Mouse (Mus musculus) hindbrain, embryonic 15.5 days (tissue): ENCODE data around the gene Col8a1. TPM values are rescaled to one million over a fixed set of nuclear protein-coding genes. Genes with fewer than 3 reads are reported as not detected.

Experiments
- ATAC-seq: fragments of 200-750 bp; cut with Nextera tagmentation; 2 replicates; pipeline ENCODE4 v1.8.0; 2017; ENCODE audit warnings: low read depth, moderate number of reproducible peaks, moderate TSS enrichment; ENCODE audit not compliant: low FRiP score
- H3K27ac ChIP-seq: fragments of 300-500 bp; sonication (generic); replicated peaks from 2 replicates; pipeline ENCODE4 v1.5.1; 2015; ENCODE audit warnings: mild to moderate bottlenecking, inconsistent platforms
- H3K27me3 ChIP-seq: fragments of 300-500 bp; sonication (generic); 2 replicates; pipeline ENCODE4 v1.6.1; 2015; ENCODE audit warnings: control low read depth, inconsistent platforms
- H3K36me3 ChIP-seq: fragments of 300-500 bp; sonication (generic); 2 replicates; pipeline ENCODE4 v1.6.1; 2015; ENCODE audit warnings: control low read depth, inconsistent platforms
- H3K4me1 ChIP-seq: fragments of 300-500 bp; sonication (generic); replicated peaks from 2 replicates; pipeline ENCODE4 v1.6.1; 2015; ENCODE audit warnings: control low read depth, inconsistent platforms
- H3K4me2 ChIP-seq: fragments of 300-500 bp; sonication (generic); 2 replicates; pipeline ENCODE4 v1.6.1; 2015; ENCODE audit warnings: moderate library complexity, mild to moderate bottlenecking, inconsistent platforms
- H3K4me3 ChIP-seq: fragments of 300-500 bp; sonication (generic); 2 replicates; pipeline ENCODE4 v1.5.1; 2015; ENCODE audit warnings: mild to moderate bottlenecking, inconsistent platforms
- H3K9ac ChIP-seq: fragments of 300-500 bp; sonication (generic); 2 replicates; pipeline ENCODE4 v1.6.1; 2015; ENCODE audit warnings: inconsistent platforms
- H3K9me3 ChIP-seq: fragments of 300-500 bp; sonication (generic); 2 replicates; pipeline ENCODE4 v1.6.1; 2016; ENCODE audit warnings: control low read depth, inconsistent platforms
- WGBS: fragments of 180-500 bp; shearing (Covaris S2); methylation state at CpG from one replicate; pipeline ENCODE4 v1.1.7; 2015; 5-methylcytosine and 5-hydroxymethylcytosine counted together
- polyA plus RNA-seq: library from polyadenylated mRNA; unstranded; fragments of >200 nt; fragmentation: Nextera tagmentation; extraction: Ambion mirVana; gene quantifications from 2 replicates; pipeline ENCODE4 v1.2.1, GENCODE M21; 2015

Col8a1 gene
- polyA plus RNA-seq, 1 experiment from 2014 or later = 6.1 TPM

DNA sequence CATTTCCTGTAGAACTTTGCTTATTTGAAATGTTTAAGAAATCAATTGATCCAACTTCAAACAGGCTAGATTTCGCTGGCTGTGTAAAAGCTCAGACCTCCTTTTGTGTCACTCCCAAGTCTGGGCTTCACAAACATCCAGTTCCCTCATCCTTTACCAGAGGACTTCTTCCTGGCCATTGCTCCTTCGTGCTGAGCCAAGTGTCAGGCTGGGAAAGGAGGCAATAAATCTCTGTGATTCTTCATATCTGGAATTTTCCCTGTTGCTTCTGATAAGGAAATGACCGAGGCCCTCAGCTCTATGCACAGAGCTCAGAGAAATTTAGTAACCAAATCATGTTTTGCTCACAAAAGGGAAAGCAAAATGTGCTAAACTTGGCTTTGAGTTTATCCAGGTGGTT is 91.9 kb downstream of the Col8a1 start:
- WGBS = 79% methylated on average over 3 of the region's 3 CpGs
- no peak overlapping the region for H3K27ac ChIP-seq
- no peaks in the 10 kb centered on the region for H3K4me1 ChIP-seq
- H3K9ac ChIP-seq = no peak overlapping the region
- H3K4me3 ChIP-seq = no peak overlapping the region
- no peak for ATAC-seq
- H3K9me3 ChIP-seq = no peaks in the 10 kb centered on the region
- H3K27me3 ChIP-seq = no peaks in the 10 kb centered on the region
- no peaks in the 10 kb centered on the region for H3K36me3 ChIP-seq
- no peak overlapping the region for H3K4me2 ChIP-seq

DNA sequence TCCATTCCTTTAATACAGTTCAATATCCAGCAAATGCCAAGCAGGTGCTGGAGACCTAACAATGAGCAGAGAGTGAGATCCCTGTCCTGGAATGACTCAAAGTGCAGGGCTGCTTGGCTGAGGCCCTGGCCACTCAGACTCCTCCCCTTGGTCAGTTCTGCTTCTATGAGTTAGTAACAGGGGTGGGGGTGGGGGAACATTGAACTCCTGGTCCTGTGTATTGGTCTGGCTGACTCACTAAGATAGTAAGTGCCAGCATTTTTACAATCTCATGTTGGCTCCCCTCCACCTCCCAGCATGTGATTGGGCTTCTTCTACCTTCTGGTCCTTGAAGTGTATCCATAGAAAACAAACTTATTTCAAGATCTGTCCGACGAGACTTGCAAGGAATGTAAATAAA is 104.6 kb downstream of the Col8a1 start:
- Histone ChIP-seq H3K36me3 (no peaks in the 10 kb centered on the region), H3K9ac (no peak overlapping the region), H3K27ac (no peak overlapping the region), H3K4me2 (no peak overlapping the region), H3K4me3 (no peak overlapping the region), H3K27me3 (no peaks in the 10 kb centered on the region), H3K4me1 (no peaks in the 10 kb centered on the region), H3K9me3 (no peaks in the 10 kb centered on the region)
- no peak for ATAC-seq
- 79% methylated on average over 2 of the region's 2 CpGs for WGBS

DNA sequence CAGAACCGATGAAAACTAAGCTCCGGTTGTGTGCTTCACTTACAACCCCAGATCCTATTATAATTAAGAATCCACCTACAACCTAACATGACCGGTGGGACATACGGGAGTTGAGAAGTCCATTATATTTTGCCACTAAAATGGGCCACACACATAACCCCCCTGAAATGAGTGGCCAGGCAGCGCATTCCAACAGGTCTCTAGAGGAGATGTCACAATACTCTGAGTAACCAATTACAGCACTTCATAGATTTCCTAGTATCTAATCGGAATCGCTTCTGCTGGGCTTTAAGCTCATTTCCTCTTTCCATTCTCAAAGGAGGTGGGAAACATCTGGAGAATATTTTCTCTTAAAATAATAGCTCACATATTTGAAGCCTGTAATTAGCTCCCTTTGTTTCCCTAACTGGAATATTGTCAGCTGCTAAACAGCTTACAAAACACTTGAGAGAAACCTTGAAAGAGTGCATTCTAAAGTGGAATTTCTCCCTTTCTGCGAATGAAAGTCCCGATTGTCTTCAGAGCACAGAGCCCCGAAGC is 113.1 kb downstream of the Col8a1 start:
- Histone ChIP-seq H3K27me3 (no peaks in the 10 kb centered on the region), H3K4me3 (no peak overlapping the region), H3K27ac (no peak overlapping the region), H3K36me3 (no peaks in the 10 kb centered on the region), H3K9ac (no peak overlapping the region), H3K9me3 (no peaks in the 10 kb centered on the region), H3K4me1 (no peaks in the 10 kb centered on the region), H3K4me2 (no peak overlapping the region)
- 77% methylated on average over 10 of the region's 10 CpGs for WGBS
- no peak for ATAC-seq

DNA sequence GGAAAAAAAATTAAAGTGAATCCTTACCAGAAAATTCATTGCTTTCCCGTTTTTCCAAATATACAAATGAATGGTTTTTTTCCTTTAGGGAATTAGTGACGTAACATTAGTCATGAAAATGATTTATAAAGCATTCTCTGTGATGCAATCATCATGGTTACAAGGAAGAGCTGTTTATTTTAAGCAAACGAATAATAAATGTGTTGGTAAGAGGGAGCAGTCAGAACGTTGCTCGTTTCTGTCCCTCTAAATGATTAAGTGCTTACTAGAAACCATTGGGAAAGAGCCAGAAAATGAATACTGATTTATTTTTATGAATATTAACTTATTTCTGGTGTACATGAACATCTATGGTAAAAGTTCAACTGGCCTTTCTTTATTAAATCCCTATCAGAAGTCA is 119.8 kb downstream of the Col8a1 start:
- no peak overlapping the region for H3K9ac ChIP-seq
- ATAC-seq = no peak
- no peaks in the 10 kb centered on the region for H3K27me3 ChIP-seq
- H3K4me1 ChIP-seq = no peaks in the 10 kb centered on the region
- no peak overlapping the region for H3K4me3 ChIP-seq
- H3K27ac ChIP-seq = no peak overlapping the region
- no peaks in the 10 kb centered on the region for H3K9me3 ChIP-seq
- H3K36me3 ChIP-seq = no peaks in the 10 kb centered on the region
- WGBS = 67% methylated on average over 5 of the region's 5 CpGs
- H3K4me2 ChIP-seq = no peak overlapping the region

DNA sequence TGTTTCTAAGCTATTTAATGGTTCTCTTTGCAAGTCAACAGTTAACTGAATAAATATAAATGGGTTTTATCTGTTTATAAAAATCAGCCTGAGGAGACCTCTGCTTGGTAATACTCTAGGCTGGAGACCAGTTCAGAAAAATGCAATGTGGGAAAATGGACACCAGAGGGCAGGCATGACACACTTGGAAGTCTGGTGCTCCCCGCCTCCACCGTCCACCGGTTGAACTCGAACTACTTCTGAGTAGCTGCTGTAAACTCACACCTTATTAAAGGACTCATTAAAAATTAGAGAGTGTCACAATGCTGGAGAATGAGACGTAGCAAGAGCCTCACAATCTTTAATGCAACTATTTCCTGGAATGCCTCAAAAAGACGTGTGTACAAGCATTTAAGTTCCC is 120.3 kb downstream of the Col8a1 start:
- 10% methylated on average over 6 of the region's 6 CpGs for WGBS
- H3K9ac ChIP-seq = no peak overlapping the region
- H3K36me3 ChIP-seq = no peaks in the 10 kb centered on the region
- no peak overlapping the region for H3K4me3 ChIP-seq
- no peaks in the 10 kb centered on the region for H3K27me3 ChIP-seq
- H3K4me1 ChIP-seq = no peaks in the 10 kb centered on the region
- no peak overlapping the region for H3K27ac ChIP-seq
- no peak overlapping the region for H3K4me2 ChIP-seq
- H3K9me3 ChIP-seq = no peaks in the 10 kb centered on the region
- ATAC-seq = peak; percentile 79

DNA sequence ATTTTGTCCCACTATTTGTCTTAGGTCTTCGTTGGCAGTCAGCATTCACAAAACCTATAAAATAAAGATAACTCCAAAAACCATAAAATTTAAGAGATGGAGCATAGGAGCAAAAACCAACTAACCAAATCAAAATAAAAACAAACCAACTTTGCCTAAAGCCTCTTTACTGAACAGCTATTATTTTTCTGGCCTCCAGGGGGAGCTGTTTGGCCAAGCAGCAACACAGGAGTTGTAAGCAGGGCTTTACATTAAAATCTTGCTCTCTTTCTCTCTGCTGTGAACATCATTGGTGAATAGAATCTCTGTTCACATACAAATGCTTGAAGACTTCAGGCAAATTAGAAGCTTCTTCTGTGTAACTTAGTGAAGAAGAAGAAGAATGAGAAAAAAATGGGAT is 142.8 kb downstream of the Col8a1 start:
- Histone ChIP-seq H3K9me3 (no peaks in the 10 kb centered on the region), H3K27ac (no peak overlapping the region)
- 6% methylated on average over 1 of the region's 1 CpGs for WGBS

DNA sequence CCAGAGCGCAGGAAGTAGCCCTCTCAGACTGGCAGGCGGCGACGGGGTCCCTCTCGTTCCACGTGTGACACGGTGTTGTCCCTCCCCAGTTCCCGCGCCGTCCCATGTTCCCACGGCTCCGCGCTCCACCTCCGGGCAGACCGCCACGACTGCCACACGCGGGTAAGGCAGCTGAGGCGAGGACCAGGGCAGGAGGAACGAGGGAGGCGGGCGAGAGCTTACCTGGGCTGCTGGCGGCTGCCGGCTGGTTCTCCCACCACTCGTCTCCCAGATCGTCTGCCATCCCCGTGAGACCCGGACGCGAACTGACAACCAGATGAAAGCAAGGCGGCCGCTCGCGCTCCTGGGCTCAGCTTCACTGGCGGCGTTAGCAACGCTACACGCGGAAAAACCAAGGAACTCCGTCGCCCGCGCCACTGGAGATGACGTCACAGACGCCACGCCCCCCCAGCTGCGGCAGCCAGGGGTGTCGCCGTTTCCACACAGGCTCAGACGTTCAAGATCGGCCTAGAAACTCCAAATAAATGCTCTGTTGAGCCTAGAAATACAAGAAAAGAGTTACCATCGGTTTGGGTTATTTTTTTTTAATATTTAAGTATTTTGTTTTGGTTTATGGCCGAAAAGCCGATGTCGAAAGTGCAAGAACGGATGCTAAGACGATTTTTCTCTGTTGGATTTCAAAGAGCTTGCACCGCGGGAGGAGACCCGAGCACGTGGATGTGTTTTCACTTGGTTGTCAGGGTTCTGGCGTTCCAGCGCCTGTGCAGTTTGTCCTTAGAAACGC is 147.9 kb downstream of the Col8a1 start, which contains the start of gene Cmss1:
Gene Cmss1 (minus strand): TSS at position 421 of the 784 bp plus-strand sequence.
- under 1% methylated on average over 64 of the region's 64 CpGs for WGBS
- Histone ChIP-seq H3K4me3 (peak within 1 kb of the TSS; percentile 92), H3K9ac (peak within 1 kb of the TSS; percentile 64), H3K27ac (peak within 1 kb of the TSS; percentile 83), H3K9me3 (no peaks in the 10 kb centered on the region), H3K27me3 (no peaks in the 10 kb centered on the region), H3K36me3 (no peaks in the 10 kb centered on the region), H3K4me2 (peak within 1 kb of the TSS; percentile 87), H3K4me1 (peaks cover 15% of the 10 kb centered on the region)
- ATAC-seq = peak; percentile 93

More for the DNA sequence above, 142.8 kb downstream of the Col8a1 start:
- no peak overlapping the region for H3K9ac ChIP-seq
- H3K27me3 ChIP-seq = no peaks in the 10 kb centered on the region
- H3K4me3 ChIP-seq = no peak overlapping the region
- no peak for ATAC-seq
- H3K4me2 ChIP-seq = no peak overlapping the region
- peaks cover 4% of the 10 kb centered on the region for H3K4me1 ChIP-seq
- no peaks in the 10 kb centered on the region for H3K36me3 ChIP-seq

DNA sequence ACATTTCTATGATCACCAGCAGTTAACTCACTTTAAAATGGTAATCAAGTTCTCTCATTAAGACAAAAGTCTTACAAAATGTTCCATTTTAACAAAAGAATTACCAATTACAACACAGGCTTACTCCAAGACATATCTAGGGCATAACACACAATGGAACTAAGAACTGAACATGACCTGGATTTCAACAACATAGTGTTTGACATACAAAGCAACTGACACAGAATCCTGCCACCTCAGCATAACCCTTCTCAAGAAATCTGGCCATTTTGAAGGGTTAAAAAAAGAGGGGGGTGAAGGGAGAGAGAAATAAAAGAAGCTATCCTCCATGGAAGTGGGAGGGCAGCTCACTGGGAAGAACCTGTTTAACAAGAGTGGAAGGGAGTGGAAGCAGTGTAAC is 153.5 kb downstream of the Col8a1 start:
- ATAC-seq = no peak
- Histone ChIP-seq H3K27ac (no peak overlapping the region), H3K4me1 (peaks cover 7% of the 10 kb centered on the region), H3K9ac (no peak overlapping the region), H3K4me2 (no peak overlapping the region), H3K27me3 (no peaks in the 10 kb centered on the region), H3K4me3 (no peak overlapping the region), H3K36me3 (no peaks in the 10 kb centered on the region), H3K9me3 (no peaks in the 10 kb centered on the region)

DNA sequence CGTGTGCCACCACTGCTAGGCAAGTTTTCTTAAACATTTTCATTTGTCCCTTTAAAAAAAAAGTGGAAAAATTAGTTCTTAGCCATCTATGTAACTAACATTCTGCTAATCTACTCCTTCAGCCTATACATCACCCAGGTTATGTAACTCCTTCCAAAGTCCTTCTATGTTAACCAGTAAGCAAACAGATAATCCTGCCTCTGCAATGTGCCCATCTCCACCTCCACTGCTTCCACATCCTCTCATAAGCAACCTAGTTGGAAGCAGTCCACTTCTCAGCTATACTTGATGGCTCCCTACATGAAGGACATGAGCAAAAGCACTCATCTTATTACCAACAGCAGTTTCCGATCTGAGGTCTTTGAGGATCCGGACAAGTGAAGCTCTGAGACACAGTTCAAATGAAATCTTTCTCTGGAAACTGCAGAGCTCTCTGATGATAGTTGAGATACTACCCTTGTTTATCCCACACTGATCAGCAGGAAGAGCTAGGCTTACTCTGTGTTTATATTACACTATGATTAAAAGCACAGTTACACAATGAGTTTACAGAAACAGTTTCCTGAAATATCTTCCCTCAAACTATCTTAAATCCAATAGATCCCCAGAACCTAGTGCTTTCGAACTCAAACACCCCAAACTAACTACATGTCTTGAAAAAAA is 157.1 kb downstream of the Col8a1 start:
- Histone ChIP-seq H3K4me3 (no peak overlapping the region), H3K4me1 (no peaks in the 10 kb centered on the region), H3K36me3 (no peaks in the 10 kb centered on the region), H3K4me2 (no peak overlapping the region), H3K27ac (no peak overlapping the region), H3K9me3 (no peaks in the 10 kb centered on the region), H3K9ac (no peak overlapping the region), H3K27me3 (no peaks in the 10 kb centered on the region)
- 92% methylated on average over 4 of the region's 4 CpGs for WGBS
- ATAC-seq = no peak

DNA sequence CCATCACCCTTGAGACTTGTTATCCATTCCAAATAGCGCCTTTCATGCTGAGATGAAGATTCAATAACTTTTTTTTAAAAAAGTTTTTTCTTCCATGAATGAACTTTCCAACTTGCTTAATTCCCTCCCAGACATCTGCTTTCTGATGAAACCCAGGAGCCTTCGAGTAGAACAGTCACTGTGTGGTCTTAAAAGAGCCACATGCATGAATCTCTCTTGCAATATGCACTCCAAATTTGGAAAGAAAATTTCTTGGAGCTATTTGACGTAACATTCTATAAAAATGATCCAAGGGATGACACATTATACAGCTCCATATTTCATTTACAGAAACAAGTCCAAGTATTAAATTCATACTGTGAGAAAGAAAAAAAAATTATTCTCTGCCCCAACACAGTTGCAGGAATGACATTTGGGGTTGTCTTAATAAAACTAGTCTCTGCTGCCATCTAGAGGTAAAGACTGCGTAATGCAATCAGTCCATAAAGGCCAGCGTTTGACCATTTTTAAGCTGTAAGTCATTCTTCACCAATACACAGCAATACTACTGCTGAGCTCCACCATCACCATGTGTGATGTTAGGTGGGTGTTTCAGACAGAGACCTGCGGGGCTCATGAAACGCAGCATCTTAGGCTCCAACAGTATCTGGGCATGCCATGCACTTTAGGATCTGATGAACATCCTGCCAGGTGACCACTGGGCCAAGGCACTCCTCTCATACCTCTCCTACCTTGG is 160.9 kb downstream of the Col8a1 start:
- H3K4me2 ChIP-seq = no peak overlapping the region
- H3K27ac ChIP-seq = no peak overlapping the region
- H3K36me3 ChIP-seq = no peaks in the 10 kb centered on the region
- no peak overlapping the region for H3K4me3 ChIP-seq
- H3K27me3 ChIP-seq = no peaks in the 10 kb centered on the region
- H3K9ac ChIP-seq = no peak overlapping the region
- WGBS = 39% methylated on average over 7 of the region's 7 CpGs
- no peaks in the 10 kb centered on the region for H3K9me3 ChIP-seq
- no peaks in the 10 kb centered on the region for H3K4me1 ChIP-seq
- ATAC-seq = peak; percentile 51; the same call in 1 of the 2 replicates

DNA sequence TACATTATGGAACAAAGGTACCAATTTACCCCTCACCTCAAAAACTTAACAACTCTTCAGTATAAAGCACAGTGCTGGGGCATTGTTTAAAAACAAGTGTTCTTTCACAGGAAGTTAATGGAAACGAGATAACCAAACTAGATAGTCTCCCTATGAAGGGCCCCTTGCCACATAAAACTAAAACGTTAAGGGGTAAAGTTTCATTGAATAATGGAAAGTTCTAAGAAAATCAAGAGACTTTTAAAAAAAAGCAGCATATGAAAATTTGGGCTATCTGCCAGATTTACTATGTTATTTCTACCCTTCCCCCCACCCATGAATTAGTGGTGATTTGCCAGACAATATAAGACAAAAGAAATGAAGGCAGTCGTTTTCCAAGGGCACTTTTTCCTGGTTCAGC is 169.3 kb downstream of the Col8a1 start:
- Histone ChIP-seq H3K27me3 (no peaks in the 10 kb centered on the region), H3K36me3 (no peaks in the 10 kb centered on the region), H3K4me2 (no peak overlapping the region), H3K9ac (no peak overlapping the region), H3K27ac (no peak overlapping the region), H3K4me3 (no peak overlapping the region), H3K9me3 (no peaks in the 10 kb centered on the region), H3K4me1 (no peaks in the 10 kb centered on the region)
- WGBS = 65% methylated on average over 3 of the region's 3 CpGs
- ATAC-seq = no peak

DNA sequence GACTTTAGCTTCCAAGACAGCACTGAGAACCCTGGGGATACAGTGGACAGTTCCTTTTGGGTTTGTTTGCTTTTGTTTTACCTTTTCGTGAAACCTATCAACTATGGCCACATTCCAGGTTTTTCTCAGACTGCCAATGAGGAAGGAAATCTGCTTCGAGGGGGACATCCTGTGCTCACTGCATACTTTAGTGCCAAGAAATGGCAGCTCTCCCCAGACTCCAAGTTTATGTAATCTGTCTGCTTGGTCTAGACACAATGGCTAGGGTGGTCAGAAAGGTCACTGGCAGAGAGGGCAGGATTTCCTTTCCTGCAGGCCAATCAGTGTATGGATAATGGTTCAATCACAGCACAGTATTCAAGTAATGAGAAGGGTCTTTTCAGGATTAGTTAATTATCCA is 172.5 kb downstream of the Col8a1 start:
- Histone ChIP-seq H3K27me3 (no peaks in the 10 kb centered on the region), H3K4me1 (no peaks in the 10 kb centered on the region), H3K36me3 (no peaks in the 10 kb centered on the region), H3K4me2 (no peak overlapping the region), H3K27ac (no peak overlapping the region), H3K9me3 (no peaks in the 10 kb centered on the region), H3K4me3 (no peak overlapping the region), H3K9ac (no peak overlapping the region)
- WGBS = 82% methylated on average over 2 of the region's 2 CpGs
- no peak for ATAC-seq
